Comparison of ENCODE assay signal across 12 mouse cellular contexts in the genomic region with DNA sequence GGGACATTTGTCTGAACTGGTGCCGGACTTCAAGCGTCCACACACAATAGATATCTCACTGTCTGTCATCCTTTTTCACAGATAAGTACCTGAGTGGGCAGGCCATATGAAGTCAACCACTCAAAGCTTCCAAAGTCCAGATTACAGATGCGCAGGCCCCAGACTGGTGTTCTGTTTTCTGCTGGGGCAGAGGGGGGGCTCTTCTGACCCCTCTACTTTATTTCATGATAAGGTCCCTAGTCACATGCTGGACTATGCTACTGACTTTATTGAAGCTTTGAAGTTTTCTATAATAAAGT. TPM values are rescaled to one million over a fixed set of nuclear protein-coding genes. Genes with fewer than 3 reads are reported as not detected.
A peak's percentile ranks its signal among the peaks of the same experiment; 100 is the strongest.
DNase-seq lines count a peak whose midpoint lies in the region; ATAC-seq and TF ChIP-seq lines count a peak whose summit lies in the region.
"Had no signal": no experiment of that assay in that cellular context is flagged by ENCODE, and none has a peak within 500 bp of the region (broad histone marks: within the 10 kb centered on the region; RNA-seq: fewer than 3 reads in every experiment).

No protein-coding gene starts in this region.

- 61% methylated on average over 3 of the region's 3 CpGs for WGBS in hindbrain, embryonic 13.5 days
- WGBS in hindbrain, postnatal 0 days = 72% methylated on average over 3 of the region's 3 CpGs
- 19% methylated on average over 3 of the region's 3 CpGs for WGBS in liver, embryonic 12.5 days (ENCODE audit: insufficient replicate concordance)

- no peak overlapping the region for H3K4me3 ChIP-seq in gastrocnemius, adult 2 months
- no peak overlapping the region for H3K4me3 ChIP-seq in hindbrain, embryonic 13.5 days
- no peak overlapping the region for H3K4me3 ChIP-seq in hindbrain, postnatal 0 days (ENCODE audit: low read length)
- H3K4me3 ChIP-seq in MEL (ENCODE audit: control insufficient read depth in 1 of 2, insufficient read depth in 1 of 2, low read depth in 2 of 2, low read length in 2 of 2) = no peak overlapping the region; a peak in 1 of 4 replicates
- H3K4me3 ChIP-seq in liver, embryonic 12.5 days = 0 out of 2 replicates have a peak overlapping the region, but pooled peaks have one; percentile 1
- H3K4me3 ChIP-seq: embryonic facial prominence, embryonic 15.5 days; midbrain, embryonic 15.5 days had no signal

- TF ChIP-seq POLR2A in MEL (IDR thresholded peaks at IDR 0.05; ENCODE audit: control insufficient read depth in 1 of 2, insufficient read depth in 1 of 2, low read depth in 1 of 2, low read length in 2 of 2, poor library complexity in 1 of 2) = no peak

- TF ChIP-seq RAD21 in MEL (IDR thresholded peaks at IDR 0.05; ENCODE audit: low read depth, low read length) = no peak

- no peak for ATAC-seq in hindbrain, embryonic 13.5 days (ENCODE audit: low FRiP score)
- ATAC-seq in hindbrain, postnatal 0 days = no peak
- ATAC-seq in liver, embryonic 12.5 days = peak; percentile 63
- ATAC-seq: midbrain, embryonic 15.5 days had no signal

- H3K9ac ChIP-seq in hindbrain, embryonic 13.5 days = peak overlapping the region; percentile 35; the same call in 1 of the 2 replicates
- no peak overlapping the region for H3K9ac ChIP-seq in hindbrain, postnatal 0 days (replicated peaks; ENCODE audit: low read length)
- H3K9ac ChIP-seq in MEL (ENCODE audit: control insufficient read depth, low read depth, low read length, poor library complexity, severe bottlenecking) = peak overlapping the region; percentile 19; the same call in 1 of the 2 replicates
- peak overlapping the region; percentile 58 for H3K9ac ChIP-seq in liver, embryonic 12.5 days
- H3K9ac ChIP-seq: embryonic facial prominence, embryonic 15.5 days; midbrain, embryonic 15.5 days had no signal

- H3K27ac ChIP-seq in gastrocnemius, adult 2 months = peak overlapping the region; percentile 56
- 0 out of 2 replicates have a peak overlapping the region, but pooled peaks have one; percentile 14 for H3K27ac ChIP-seq in hindbrain, embryonic 13.5 days
- no peak overlapping the region for H3K27ac ChIP-seq in hindbrain, postnatal 0 days
- peak overlapping the region; percentile 88 for H3K27ac ChIP-seq in MEL (ENCODE audit: control insufficient read depth, low read depth, low read length)
- H3K27ac ChIP-seq in liver, embryonic 12.5 days = peak overlapping the region; percentile 87
- H3K27ac ChIP-seq: embryonic facial prominence, embryonic 15.5 days; midbrain, embryonic 15.5 days had no signal

- TF ChIP-seq EP300 in MEL (IDR thresholded peaks at IDR 0.05; ENCODE audit: low read depth in 1 of 2, low read length in 2 of 2) = 0 out of 4 replicates have a peak, but pooled peaks of 1 of the 2 experiments have one; percentile 10

- no peak for DNase-seq in gastrocnemius, adult 2 months
- no peak for DNase-seq in gastrocnemius, postnatal 36 days
- no peak for DNase-seq in hindbrain, postnatal 0 days (ENCODE audit: low spot score)
- DNase-seq in MEL (ENCODE audit: low read depth, low spot score) = no peak
- DNase-seq in embryo, embryonic 9.5 days (ENCODE audit: extremely low spot score) = no peak
- no peak for DNase-seq in adrenal gland, postnatal 25 days
- DNase-seq: kidney, postnatal 36 days; thymus, postnatal 4 days had no signal

- TF ChIP-seq CTCF in gastrocnemius, adult 2 months (IDR thresholded peaks at IDR 0.05) = no peak
- no peak for TF ChIP-seq CTCF in hindbrain, postnatal 0 days (IDR thresholded peaks at IDR 0.05; ENCODE audit: low read depth)
- no peak for TF ChIP-seq CTCF in MEL (IDR thresholded peaks at IDR 0.05 in 2 of 3, conservative IDR thresholded peaks at IDR 0.05 in 1 of 3; ENCODE audit: control insufficient read depth in 1 of 3, insufficient read depth in 1 of 3, low read depth in 2 of 3, low read length in 3 of 3, poor library complexity in 1 of 3, severe bottlenecking in 1 of 3)

- H3K36me3 ChIP-seq in hindbrain, embryonic 13.5 days = no peaks in the 10 kb centered on the region
- no peaks in the 10 kb centered on the region for H3K36me3 ChIP-seq in hindbrain, postnatal 0 days (ENCODE audit: insufficient read depth, low read length)
- H3K36me3 ChIP-seq in MEL (ENCODE audit: control insufficient read depth in 1 of 2, insufficient read depth in 2 of 2, low read length in 2 of 2) = peaks cover 0 to 47% of the 10 kb centered on the region in 2 experiments; a peak in 2 of 4 replicates
- H3K36me3 ChIP-seq in liver, embryonic 12.5 days = no peaks in the 10 kb centered on the region
- H3K36me3 ChIP-seq: embryonic facial prominence, embryonic 15.5 days; midbrain, embryonic 15.5 days had no signal

- intact Hi-C loops in gastrocnemius, adult 2 months (cut with DNase I) = no loop called here
- intact Hi-C loops in gastrocnemius, postnatal 36 days (cut with DNase I) = no loop called here

- no peaks in the 10 kb centered on the region for H3K27me3 ChIP-seq in hindbrain, embryonic 13.5 days
- no peaks in the 10 kb centered on the region for H3K27me3 ChIP-seq in hindbrain, postnatal 0 days (ENCODE audit: insufficient read depth, low read length)
- no peaks in the 10 kb centered on the region for H3K27me3 ChIP-seq in MEL (ENCODE audit: control insufficient read depth in 1 of 2, insufficient read depth in 2 of 2, low read length in 2 of 2)
- H3K27me3 ChIP-seq in liver, embryonic 12.5 days (replicated peaks) = no peaks in the 10 kb centered on the region
- H3K27me3 ChIP-seq: embryonic facial prominence, embryonic 15.5 days; midbrain, embryonic 15.5 days had no signal

- peaks cover 31% of the 10 kb centered on the region for H3K4me1 ChIP-seq in hindbrain, embryonic 13.5 days (replicated peaks)
- H3K4me1 ChIP-seq in hindbrain, postnatal 0 days (ENCODE audit: insufficient read depth, low read length) = no peaks in the 10 kb centered on the region
- H3K4me1 ChIP-seq in MEL (ENCODE audit: control insufficient read depth in 1 of 2, insufficient read depth in 2 of 2, low read length in 2 of 2) = peaks cover 40 to 47% of the 10 kb centered on the region in 2 experiments
- H3K4me1 ChIP-seq in liver, embryonic 12.5 days = peaks cover 86% of the 10 kb centered on the region

- H3K4me2 ChIP-seq in hindbrain, embryonic 13.5 days = no peak overlapping the region
- H3K4me2 ChIP-seq in hindbrain, postnatal 0 days (ENCODE audit: low read depth, low read length) = no peak overlapping the region
- peak overlapping the region; percentile 50 for H3K4me2 ChIP-seq in liver, embryonic 12.5 days
- H3K4me2 ChIP-seq: embryonic facial prominence, embryonic 15.5 days; midbrain, embryonic 15.5 days had no signal

- no peaks in the 10 kb centered on the region; the same call in none of the 2 replicates for H3K79me2 ChIP-seq in MEL (ENCODE audit: control insufficient read depth, insufficient read depth, low read length, poor library complexity)

- no peaks in the 10 kb centered on the region for H3K9me3 ChIP-seq in hindbrain, embryonic 13.5 days
- no peaks in the 10 kb centered on the region for H3K9me3 ChIP-seq in hindbrain, postnatal 0 days (ENCODE audit: low read length)
- H3K9me3 ChIP-seq in MEL (replicated peaks; ENCODE audit: insufficient read depth, low read length) = no peaks in the 10 kb centered on the region
- H3K9me3 ChIP-seq in liver, embryonic 12.5 days (replicated peaks) = no peaks in the 10 kb centered on the region
- H3K9me3 ChIP-seq: embryonic facial prominence, embryonic 15.5 days; midbrain, embryonic 15.5 days had no signal

TF ChIP-seq in MEL, 35 proteins besides CTCF, POLR2A, EP300 and RAD21:
- peak; percentile 16; the same call in 1 of the 2 replicates for TF ChIP-seq BHLHE40 (IDR thresholded peaks at IDR 0.05; ENCODE audit: borderline replicate concordance, low read depth, low read length)
- TF ChIP-seq RCOR1 (IDR thresholded peaks at IDR 0.05; ENCODE audit: low read depth, low read length) = no peak
- TF ChIP-seq CHD1 (IDR thresholded peaks at IDR 0.05; ENCODE audit: low read depth, low read length) = no peak
- no peak for TF ChIP-seq CHD2 (IDR thresholded peaks at IDR 0.05; ENCODE audit: low read length)
- 0 out of 2 replicates have a peak, but pooled peaks have one; percentile 30 for TF ChIP-seq MAZ (IDR thresholded peaks at IDR 0.05; ENCODE audit: low read depth, low read length)
- TF ChIP-seq MYC (IDR thresholded peaks at IDR 0.05; ENCODE audit: low read depth, low read length) = no peak
TF ChIP-seq in MEL: peak in this region for 2.

RNA-seq across cellular contexts. Expression of a gene that starts 11.8 kb away (rescaled TPM):
- 10 to 100 TPM in 1 of 2 experiments, 1 to 10 TPM in 1; 7.8 to 10.6 TPM for total RNA-seq in gastrocnemius, adult 2 months (2021)
- 1 to 10 TPM; 6.9 TPM for total RNA-seq in gastrocnemius, postnatal 36 days (2021)
- polyA plus RNA-seq in hindbrain, embryonic 13.5 days (2015; fragmentation: Nextera tagmentation; extraction: Ambion mirVana) = 12.3 and 12.5 TPM in 2 replicates
- total RNA-seq in hindbrain, postnatal 0 days (2014; rRNA removed) = 60.5 and 67.5 TPM in 2 replicates
- polyA plus RNA-seq in hindbrain, postnatal 0 days (2015; fragmentation: Nextera tagmentation; extraction: Ambion mirVana) = 28.9 and 31.5 TPM in 2 replicates
- 4.6 TPM in 2 replicates for total RNA-seq in MEL (2012; rRNA removed)
- polyA plus RNA-seq in MEL (2012; ENCODE audit: insufficient read depth in 1 of 2, insufficient read length in 2 of 2, low read depth in 1 of 2, low replicate concordance in 2 of 2, missing spikeins in 1 of 2) = 10 to 100 TPM in 1 of 2 experiments, 1 to 10 TPM in 1; 6.5 to 34.4 TPM
- 8.1 and 9.9 TPM in 2 replicates for polyA plus RNA-seq in liver, embryonic 12.5 days (2016; fragmentation: Nextera tagmentation; extraction: Ambion mirVana)
- total RNA-seq in adrenal gland, postnatal 25 days (2021) = 72.9 and 78.8 TPM in 2 replicates
